Mouse (Mus musculus): ENCODE results near the gene Alg11. TPM values are rescaled to one million over a fixed set of nuclear protein-coding genes. Genes with fewer than 3 reads are reported as not detected.

Alg11 gene
- total RNA-seq, 2 experiments from 2014 or later: 11.4 to 14.5 TPM

DNA sequence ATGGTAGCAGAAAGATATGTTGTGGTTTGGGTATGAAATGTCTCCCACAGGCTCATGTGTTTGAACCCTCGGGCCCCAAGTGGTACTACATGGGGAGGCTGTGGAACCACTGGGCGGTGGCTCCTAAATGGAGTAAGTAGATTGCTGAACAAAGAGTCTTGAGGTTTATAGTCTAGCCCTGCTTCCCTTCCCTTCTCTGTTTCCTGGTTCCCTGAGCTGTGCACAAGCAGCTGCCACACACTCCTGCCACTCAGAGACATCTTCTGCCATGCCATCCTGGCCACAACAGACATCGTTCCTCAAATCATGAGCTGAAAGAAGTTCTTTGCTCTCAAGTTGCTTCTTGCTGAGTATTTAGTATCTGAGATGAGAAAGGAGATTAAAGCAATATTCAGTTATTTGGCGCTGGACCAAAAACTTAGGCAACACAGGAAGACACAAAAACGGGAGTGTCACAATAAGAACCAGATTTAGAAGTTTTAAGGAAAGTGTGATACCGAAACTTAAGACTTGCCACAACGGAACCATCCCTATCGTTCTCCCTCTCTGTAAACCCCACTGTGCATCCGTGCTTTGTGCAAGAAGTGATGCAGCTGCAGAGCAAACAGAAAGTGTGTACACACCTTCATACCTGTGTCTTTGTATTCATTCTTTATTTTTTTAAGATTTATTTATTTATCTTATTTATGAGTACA is 18.9 kb downstream of the Alg11 start:
- DNase-seq: no peak

DNA sequence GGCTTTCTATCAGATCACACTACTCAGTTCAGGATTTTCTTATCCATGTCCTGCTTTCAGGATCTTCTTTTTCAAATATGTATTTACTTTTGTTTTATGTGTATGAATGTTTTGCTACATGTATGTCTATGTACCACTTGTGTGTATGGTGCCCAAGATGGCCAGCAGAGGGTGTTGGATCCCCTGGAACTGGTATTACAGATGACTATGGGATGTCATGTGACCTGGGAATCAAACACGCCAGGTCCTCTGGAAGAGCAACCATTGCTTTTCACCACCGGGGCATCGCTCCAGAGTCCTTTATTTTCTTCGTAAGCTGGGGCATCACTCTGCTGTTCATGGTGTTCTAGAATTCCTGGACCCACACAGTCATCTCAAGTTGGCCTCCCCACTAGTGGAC is 28.7 kb downstream of the Alg11 start:
- DNase-seq: no peak

DNA sequence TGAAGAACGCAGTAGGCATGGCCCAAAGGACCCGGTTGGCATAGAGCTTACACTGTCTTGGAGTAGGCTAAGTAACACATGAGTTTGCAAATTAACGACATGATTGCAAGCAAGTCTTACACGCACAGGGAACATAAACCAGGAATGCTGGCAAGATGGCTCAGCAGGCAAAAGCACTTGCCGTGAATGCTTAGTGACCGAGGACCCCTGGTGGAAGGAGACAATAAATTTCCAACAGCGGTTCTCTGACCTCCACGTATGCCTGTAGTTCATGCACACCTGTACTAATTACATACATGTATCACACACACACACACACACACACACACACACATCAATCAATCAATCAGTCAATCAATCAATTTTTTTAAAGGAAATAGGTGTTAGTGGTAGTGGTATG is 31.0 kb downstream of the Alg11 start:
- DNase-seq: peak; percentile 8

DNA sequence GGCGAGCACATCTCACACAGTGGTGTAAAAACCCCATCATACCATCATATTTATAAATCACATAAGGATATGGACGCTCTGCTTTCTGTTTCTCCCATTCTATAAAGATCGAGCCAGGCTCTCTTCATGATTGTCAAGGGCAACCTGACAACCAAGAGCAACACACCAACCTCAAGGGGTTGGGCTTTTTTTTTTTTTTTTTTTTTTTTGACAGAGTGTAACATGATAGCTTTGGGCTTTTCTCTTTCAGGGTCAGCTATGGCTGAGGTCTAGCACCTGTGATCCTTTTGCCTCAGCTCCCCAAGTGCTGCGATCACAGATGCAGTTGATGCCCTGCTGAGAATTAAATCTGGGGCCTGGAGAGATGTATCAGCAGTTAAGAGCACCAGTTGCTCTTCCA is 46.5 kb downstream of the Alg11 start:
- no peak for DNase-seq

Other genes with a start within 250 kb of the Alg11 start
- not detected for gene Defb50, start 237.2 kb upstream of the Alg11 start, total RNA-seq (2021)
- not detected for gene Defb2, start 220.8 kb upstream of the Alg11 start, total RNA-seq (2021)
- gene Defb10, start 201.8 kb upstream of the Alg11 start, total RNA-seq (2021): not detected
- not detected for gene Defb9, start 175.3 kb upstream of the Alg11 start, total RNA-seq (2021)
- not detected for gene Defb11, start 154.3 kb upstream of the Alg11 start, total RNA-seq (2021)
- not detected for gene Defb15, start 128.0 kb upstream of the Alg11 start, total RNA-seq (2021)
- not detected for gene Defb35, start 122.4 kb upstream of the Alg11 start, total RNA-seq (2021)
- gene Defb13, start 114.0 kb upstream of the Alg11 start, total RNA-seq (2021): not detected
- gene Fam90a1a, start 102.0 kb upstream of the Alg11 start, total RNA-seq (2021): not detected
- gene Ccdc70, start 90.9 kb upstream of the Alg11 start, total RNA-seq (2021): not detected
- gene Atp7b, start 416 bp upstream of the Alg11 start, total RNA-seq (2021): under 1 TPM; 0.38 to 0.55 TPM
- not detected for gene Nek5, start 64.3 kb downstream of the Alg11 start, total RNA-seq (2021)
- gene Nek3, start 105.7 kb downstream of the Alg11 start, total RNA-seq (2021): 1 to 10 TPM; 1.9 to 2.4 TPM
- 10 to 100 TPM; 32.1 to 34.8 TPM for gene Ckap2, start 125.1 kb downstream of the Alg11 start, total RNA-seq (2021)
- 10 to 100 TPM; 31.4 to 34.2 TPM for gene Vps36, start 132.1 kb downstream of the Alg11 start, total RNA-seq (2021)
- 10 to 100 TPM; 14.4 to 14.6 TPM for gene Thsd1, start 166.6 kb downstream of the Alg11 start, total RNA-seq (2021)
- gene Tpte, start 222.7 kb downstream of the Alg11 start, total RNA-seq (2021): not detected

Measured in heart, postnatal 4 days (tissue).